Mouse (Mus musculus) c-Kit-positive CD71-positive TER-119-negative erythroid progenitor cells, embryonic 14.5 days (primary cell): ENCODE measurements around the gene Masp2.

ENCODE experiments used
- DNase-seq: peaks from one replicate; pipeline ENCODE4 v3.0.0-alpha.2; 2013; ENCODE audit warnings: low read depth

The Masp2 gene

GRCm38 (mm10) chr4:148635309-148635708 lies 33.0 kb downstream of the Masp2 start:
- DNase-seq = no peak

- no peak for DNase-seq
Measured at GRCm38 (mm10) chr4:148638302-148638701, 35.9 kb downstream of the Masp2 start.

- DNase-seq = no peak
Measured at GRCm38 (mm10) chr4:148639455-148639854, 37.1 kb downstream of the Masp2 start.

GRCm38 (mm10) chr4:148641121-148641520 lies 38.8 kb downstream of the Masp2 start:
- DNase-seq = no peak

- DNase-seq = no peak
Measured at GRCm38 (mm10) chr4:148643291-148644156, 41.2 kb downstream of the Masp2 start, which contains the start of gene Gm572. Gm572 (plus strand) TSS chr4:148643317.

GRCm38 (mm10) chr4:148644157-148644511 lies 41.8 kb downstream of the Masp2 start:
- DNase-seq = peak; percentile 71

GRCm38 (mm10) chr4:148644926-148645325 lies 42.6 kb downstream of the Masp2 start:
- no peak for DNase-seq

- DNase-seq = no peak
Measured at GRCm38 (mm10) chr4:148646616-148647015, 44.3 kb downstream of the Masp2 start.

GRCm38 (mm10) chr4:148649309-148649708 lies 47.0 kb downstream of the Masp2 start:
- no peak for DNase-seq

- DNase-seq = no peak
Measured at GRCm38 (mm10) chr4:148651045-148651444, 48.7 kb downstream of the Masp2 start.

- DNase-seq = peak; percentile 13
Measured at GRCm38 (mm10) chr4:148654701-148655398, 52.5 kb downstream of the Masp2 start.

GRCm38 (mm10) chr4:148656691-148657258 lies 54.4 kb downstream of the Masp2 start:
- no peak for DNase-seq

- no peak for DNase-seq
Measured at GRCm38 (mm10) chr4:148657776-148658175, 55.4 kb downstream of the Masp2 start.

- no peak for DNase-seq
Measured at GRCm38 (mm10) chr4:148660174-148660573, 57.8 kb downstream of the Masp2 start.

- peak; percentile 50 for DNase-seq
Measured at GRCm38 (mm10) chr4:148662168-148662965, 60.0 kb downstream of the Masp2 start.

GRCm38 (mm10) chr4:148663326-148663725 lies 61.0 kb downstream of the Masp2 start:
- no peak for DNase-seq

- no peak for DNase-seq
Measured at GRCm38 (mm10) chr4:148664021-148664420, 61.7 kb downstream of the Masp2 start.
